Mouse (Mus musculus) adrenal gland, postnatal 10 days (tissue): Measurements from ENCODE around the gene Ptprc. TPM values are rescaled to one million over a fixed set of nuclear protein-coding genes. Genes with fewer than 3 reads are reported as not detected.
A peak's percentile ranks its signal among the peaks of the same experiment; 100 is the strongest.

ENCODE experiments used
- DNase-seq: peaks from one replicate; pipeline ENCODE4 v3.0.0; 2021; ENCODE audit warnings: mixed read lengths
- long read RNA-seq, 2 experiments: library from polyadenylated mRNA; stranded (forward); transcript quantifications; one replicate each; pipeline ENCODE4 v2.0.0; 2021
- total RNA-seq, 2 experiments: library from RNA; stranded (reverse); gene quantifications; 2 replicates each; pipeline ENCODE4 v1.2.3; 2021

Gene Ptprc
- 10 to 100 TPM; 17.0 to 22.4 TPM for total RNA-seq
- long read RNA-seq, experiment 1, full-length matches to known transcripts, result 2 of 7 reads
- long read RNA-seq, experiment 1, partial matches to known transcripts, result 4 of 7 reads
- long read RNA-seq, experiment 1, other reads (novel, unspliced or antisense), result 1 of 7 reads
- long read RNA-seq, experiment 2, result 0 reads

DNA sequence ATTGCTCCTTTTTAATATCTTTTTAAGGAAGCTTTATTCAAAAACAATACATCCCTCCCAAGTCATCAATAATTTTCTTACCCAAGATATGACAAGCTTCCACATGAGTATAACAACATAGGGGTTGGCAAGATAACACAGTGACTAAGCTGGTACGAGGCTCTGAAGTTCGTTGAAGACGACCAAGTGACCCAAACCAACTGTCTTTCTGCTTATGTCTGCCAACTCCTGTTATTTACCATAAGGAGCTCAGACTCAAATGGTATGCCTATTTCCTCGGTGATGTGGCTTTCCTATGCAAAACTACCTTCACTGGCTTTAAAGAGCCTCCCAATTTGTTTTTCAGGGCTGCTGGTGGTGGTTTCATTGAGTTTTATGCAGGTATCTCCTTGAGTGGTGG lies at the start of gene Ptprc:
Gene Ptprc (minus strand): TSS at position 215 of the 400 bp plus-strand sequence.
- no peak for DNase-seq

GRCm38 (mm10) chr1:138214736-138215458 lies 39.4 kb upstream of the Ptprc start:
- no peak for DNase-seq

GRCm38 (mm10) chr1:138210387-138211024 lies 35.0 kb upstream of the Ptprc start:
- no peak for DNase-seq

DNA sequence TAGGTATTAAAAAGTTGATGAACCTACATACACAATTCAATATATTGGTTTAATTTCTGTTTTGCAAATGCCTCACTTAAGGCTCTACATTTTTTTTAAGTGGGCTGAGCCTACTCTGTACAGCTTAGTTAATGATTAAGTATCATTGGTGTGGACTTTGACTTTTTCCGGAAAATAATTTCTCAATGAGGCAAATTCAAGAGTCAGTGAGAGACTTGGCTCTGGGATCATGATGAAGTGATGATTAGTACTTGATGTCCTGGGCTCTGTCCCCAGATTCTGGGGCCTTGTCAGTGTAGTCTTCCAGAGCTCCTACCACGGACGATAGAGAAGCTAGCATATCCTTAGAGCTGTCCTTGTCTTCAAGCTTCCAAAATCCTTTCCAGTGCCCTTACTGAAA lies 34.2 kb upstream of the Ptprc start:
- no peak for DNase-seq

DNA sequence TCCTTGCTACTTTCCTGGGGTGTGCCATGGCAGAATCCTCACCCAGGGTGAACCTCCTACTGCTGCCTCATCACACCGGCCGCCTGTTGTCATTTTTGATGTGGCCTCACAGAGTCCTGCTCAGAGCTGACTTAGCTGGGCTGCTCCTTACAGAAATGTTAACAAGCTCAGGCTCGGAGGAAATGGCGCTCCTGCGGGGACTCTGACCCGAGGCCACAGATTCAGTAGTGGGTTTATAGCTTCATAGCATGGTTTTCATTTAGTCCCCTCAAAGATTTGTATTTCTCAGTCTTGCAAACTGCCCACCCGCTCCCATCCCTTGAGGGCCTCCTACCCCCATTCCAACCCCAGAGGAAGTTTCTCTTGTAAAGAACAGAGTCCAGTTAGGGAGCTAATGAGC lies 30.5 kb upstream of the Ptprc start:
- DNase-seq, result no peak

- DNase-seq, result peak; percentile 3
These were observed 16.4 kb upstream of the Ptprc start for GRCm38 (mm10) chr1:138191689-138192508.

GRCm38 (mm10) chr1:138188131-138188530 lies 12.6 kb upstream of the Ptprc start:
- no peak for DNase-seq

- no peak for DNase-seq
These were observed 10.4 kb upstream of the Ptprc start for GRCm38 (mm10) chr1:138185904-138186303.

- DNase-seq, result no peak
These were observed 4.6 kb upstream of the Ptprc start for GRCm38 (mm10) chr1:138180081-138180480.

GRCm38 (mm10) chr1:138174705-138175492 lies 609 bp downstream of the Ptprc start:
- DNase-seq, result no peak

GRCm38 (mm10) chr1:138174143-138174542 lies 1.4 kb downstream of the Ptprc start:
- DNase-seq, result no peak

GRCm38 (mm10) chr1:138173669-138174068 lies 1.8 kb downstream of the Ptprc start:
- no peak for DNase-seq

DNA sequence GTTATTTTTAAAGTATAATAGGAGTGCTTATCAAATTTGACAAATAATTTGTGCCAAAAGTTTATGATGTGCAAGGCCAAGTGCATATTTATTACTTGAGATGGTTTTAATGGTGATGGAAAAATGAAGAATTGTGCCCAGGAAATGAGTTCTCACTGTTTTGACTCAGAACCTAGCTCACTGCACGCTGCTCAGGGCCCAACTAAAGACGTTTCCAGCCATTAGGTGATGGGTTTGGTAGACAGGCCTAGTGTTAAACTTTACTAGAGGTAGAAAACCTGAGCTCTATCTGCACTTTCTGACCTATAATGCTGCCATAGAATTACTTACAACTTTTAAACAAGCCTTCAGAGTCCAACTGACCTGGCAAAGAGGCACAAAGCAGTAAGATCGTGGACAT lies 3.0 kb downstream of the Ptprc start:
- DNase-seq, result no peak

- DNase-seq, result no peak
These were observed 3.4 kb downstream of the Ptprc start for GRCm38 (mm10) chr1:138172096-138172495.

GRCm38 (mm10) chr1:138166233-138166771 lies 9.2 kb downstream of the Ptprc start:
- DNase-seq, result no peak

DNA sequence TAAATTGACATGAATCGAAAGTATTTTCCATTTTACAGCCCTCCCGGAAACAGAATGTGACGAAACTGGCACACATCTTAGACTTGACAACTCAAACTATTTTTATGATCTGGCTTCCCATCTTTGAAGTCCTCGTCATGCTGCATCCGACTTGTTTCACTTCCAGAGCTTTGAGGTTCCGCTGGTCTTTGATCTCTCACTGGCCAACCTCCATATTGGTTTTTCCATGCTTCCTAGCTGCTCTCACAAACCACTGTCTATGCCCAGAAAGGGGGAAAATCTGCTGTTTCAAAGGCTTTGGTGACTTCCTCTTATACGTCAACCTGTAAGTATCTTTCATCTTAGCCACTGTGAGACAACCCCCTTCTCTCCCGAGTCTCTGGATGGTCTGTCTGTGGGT lies 12.9 kb downstream of the Ptprc start:
- DNase-seq, result no peak

GRCm38 (mm10) chr1:138158921-138159320 lies 16.6 kb downstream of the Ptprc start:
- DNase-seq, result no peak

DNA sequence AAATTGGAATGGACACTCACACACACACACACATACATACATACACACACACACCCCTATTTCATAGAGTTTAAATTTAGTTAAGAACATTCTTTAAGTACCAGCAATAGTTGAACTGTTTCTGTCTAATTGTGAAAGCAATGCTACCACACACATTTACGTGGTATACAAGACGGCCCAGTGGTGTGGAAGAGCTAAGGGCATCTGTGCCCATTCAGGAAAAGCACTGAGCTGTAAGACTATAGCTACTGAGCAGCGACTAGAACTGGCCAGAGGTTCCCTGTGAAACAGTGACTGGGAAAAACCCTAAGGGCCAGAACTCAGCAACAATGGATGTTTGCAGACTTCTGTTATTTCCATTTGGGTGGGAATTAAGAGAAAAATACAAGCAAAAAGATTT lies 17.3 kb downstream of the Ptprc start:
- DNase-seq, result no peak

- no peak for DNase-seq
These were observed 17.8 kb downstream of the Ptprc start for GRCm38 (mm10) chr1:138157709-138158108.

GRCm38 (mm10) chr1:138157008-138157407 lies 18.5 kb downstream of the Ptprc start:
- DNase-seq, result no peak

DNA sequence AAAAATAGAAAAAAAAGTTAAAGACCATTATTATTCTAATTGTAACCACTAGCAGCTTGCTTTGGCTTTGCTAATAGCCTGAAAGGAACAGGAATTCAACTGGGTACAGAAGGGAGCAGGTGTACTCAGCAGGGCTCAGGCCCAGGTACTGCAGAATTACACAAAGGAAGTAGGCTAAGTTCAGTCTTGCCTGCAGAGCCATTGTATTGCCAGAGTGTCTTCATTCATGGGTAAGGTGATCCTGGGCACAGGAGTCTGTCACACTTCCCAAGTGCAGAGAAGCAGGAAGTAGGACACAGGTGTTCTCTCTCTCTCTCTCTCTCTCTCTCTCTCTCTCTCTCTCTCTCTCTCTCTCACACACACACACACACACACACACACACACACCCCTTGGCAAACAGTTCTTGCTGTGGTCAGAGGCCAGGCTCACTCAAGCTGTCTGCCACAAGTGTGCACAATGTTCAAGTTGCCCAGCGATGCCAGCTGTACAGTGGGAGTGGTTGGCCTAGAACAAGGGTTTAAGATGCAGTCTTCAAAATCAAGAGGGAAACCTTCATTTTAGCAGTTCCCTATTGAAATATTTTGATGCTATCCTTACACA lies 21.2 kb downstream of the Ptprc start:
- DNase-seq, result no peak
